Mouse (Mus musculus) monocyte, adult 2 months (primary cell): ENCODE data around the gene Mmp17.

Source experiments
- DNase-seq, 2 experiments: peaks; one replicate each; pipeline ENCODE4 v3.0.0; 2022; ENCODE audit warnings: low spot score in 2 of 2, low read depth in 1 of 2

The Mmp17 gene

DNA sequence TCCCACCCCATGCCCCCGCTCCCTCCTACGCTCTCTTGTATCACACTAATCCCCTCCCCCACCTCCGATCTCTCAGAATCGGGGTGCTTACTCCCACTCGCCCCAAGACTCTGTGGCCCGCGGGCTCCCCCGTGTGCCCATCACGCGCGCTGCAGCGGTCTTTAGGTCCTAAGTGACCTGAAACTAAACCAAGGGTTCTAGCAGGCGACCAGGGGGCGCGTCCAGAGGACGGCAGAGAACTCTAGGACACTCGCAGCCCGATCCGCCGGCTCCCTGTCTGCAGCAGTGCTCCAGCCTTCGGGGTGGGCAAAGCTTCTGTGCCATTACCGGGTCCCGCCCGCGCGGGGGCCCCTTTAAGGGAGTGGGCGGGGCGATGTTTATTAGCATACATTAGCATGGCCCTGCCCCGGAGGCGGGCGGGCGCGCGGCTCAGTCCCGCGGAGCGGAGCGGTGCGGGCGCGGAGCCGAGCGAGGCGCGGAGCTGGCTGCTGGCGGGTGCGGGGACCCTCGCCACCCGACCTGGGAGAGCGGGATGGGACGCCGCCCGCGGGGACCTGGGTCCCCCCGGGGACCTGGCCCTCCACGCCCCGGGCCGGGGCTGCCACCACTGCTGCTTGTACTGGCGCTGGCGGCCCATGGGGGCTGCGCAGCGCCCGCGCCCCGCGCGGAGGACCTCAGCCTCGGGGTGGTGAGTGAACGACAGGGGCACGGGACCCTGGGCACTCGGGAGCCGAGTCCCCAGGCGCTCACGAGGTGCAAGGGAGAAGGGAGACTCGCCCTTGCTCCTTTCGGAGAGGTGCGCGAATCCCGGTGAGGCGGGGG lies at the start of gene Mmp17:
Mmp17 (plus strand) TSS at position 409 of the 822 bp plus-strand sequence.
- peak; percentile 42 to 78 for DNase-seq

DNA sequence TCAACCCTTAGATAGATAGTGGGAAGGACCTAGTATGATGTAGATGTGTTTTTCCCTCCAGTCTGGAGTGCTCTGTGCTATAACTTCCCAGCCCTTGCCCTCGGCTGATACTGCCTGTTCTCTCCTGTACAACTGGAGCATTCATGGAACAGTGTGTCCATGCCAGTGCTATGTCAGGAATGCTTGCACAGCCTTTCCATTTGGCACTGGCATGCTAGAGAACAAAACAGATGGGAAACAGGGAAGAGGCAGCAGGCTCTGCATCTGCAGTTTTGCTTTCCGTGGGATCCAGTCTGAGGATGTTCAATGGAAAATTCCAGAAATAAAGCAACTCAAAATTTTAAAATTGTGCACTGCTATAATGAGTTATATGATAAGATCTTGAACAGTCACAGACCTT lies 49.5 kb upstream of the Mmp17 start:
- no peak for DNase-seq

DNA sequence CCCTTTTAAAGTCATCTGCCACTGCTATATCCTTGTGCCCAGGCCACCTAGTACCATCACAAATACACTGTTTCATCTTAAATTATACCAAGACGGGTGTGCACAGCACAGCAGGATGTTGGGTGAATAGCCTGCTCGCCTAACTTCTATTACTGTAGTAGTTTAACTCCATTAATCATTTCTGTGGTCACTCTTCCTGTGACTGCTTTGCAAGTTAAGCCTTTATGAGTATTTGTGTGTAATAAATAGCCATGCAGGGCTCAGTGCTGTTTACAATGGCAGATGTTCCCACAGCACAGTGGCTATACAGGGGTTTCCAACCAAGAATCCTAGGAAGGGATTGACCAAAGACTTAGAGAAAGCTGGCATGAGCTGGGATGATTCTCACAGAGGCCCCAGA lies 48.9 kb upstream of the Mmp17 start:
- no peak for DNase-seq

DNA sequence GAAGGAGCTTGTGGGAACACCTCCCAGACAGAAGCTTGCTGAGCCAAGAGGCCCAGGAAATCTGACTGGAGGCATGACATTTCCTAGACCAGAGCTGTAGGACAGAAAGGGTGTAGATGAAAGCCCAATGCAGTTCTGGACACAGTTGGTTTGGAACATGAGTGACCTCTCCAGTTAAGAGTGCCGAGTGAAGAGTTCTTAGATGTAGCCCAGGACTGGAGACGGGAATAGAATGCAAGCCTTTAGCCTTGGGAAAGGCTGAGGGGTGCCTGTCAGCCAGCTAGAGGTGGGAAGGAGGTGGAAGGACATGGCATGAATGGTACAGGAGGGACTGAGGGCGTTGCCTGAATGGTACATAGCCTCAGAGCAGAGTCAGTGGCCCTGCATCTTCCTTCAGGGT lies 48.5 kb upstream of the Mmp17 start:
- DNase-seq = no peak

DNA sequence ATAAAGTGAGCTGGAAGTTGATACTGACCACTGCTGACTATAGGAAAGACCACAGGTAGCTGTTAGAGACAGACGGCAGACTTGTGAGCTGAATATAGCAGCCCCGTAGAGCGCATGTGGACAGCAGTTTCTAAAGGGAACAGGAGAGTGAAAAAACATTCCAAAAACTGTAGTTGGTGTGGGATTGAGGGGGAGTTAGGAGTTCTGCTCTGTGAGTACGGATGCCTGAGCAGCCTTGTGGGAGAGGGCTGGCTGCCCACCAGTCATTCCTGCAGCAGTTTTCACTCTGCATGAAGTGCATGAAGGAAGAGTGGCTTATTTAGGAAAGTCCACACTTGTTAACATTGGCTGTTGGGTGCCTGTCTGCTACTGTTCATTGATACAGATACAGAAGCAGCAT lies 45.1 kb upstream of the Mmp17 start:
- DNase-seq = no peak

DNA sequence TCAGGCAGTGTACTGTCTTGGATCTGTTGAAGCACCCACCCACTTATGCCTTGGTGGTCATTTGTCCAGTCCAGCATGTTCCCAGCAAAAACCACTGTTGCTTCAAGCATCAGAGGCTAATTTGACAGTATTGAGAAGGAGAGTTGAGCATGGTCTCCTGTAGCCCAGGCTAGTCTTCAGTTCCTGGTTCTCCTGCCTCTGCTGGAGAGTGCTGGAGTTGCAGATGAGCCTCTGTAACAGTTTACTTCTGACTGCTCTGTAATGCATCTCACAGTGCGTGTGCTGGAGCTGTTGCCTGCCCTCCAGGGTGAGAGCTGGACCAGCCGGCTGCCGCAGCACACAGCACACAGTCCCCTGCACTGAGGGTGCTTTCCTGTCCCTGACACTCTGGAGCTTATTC lies 41.7 kb upstream of the Mmp17 start:
- no peak for DNase-seq

DNA sequence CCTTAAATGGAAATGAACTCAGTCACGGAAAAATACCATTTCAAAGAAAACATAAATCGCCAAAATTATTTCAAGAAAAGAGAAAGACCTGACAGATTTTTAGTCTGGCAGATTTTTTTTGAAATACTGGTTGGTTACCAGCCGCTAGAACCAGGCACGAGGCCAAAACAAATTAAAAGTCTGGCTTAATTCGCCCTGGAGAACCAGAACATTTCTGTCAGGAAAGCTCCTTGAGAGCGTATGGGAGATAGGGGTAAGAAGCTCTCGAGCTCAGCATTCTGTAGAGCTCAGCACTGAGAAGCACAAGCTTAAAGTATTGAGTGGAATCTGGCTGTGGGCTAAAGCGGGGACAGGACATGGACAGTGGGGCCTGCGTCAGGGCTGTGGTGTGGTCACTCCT lies 38.2 kb upstream of the Mmp17 start:
- DNase-seq = no peak

DNA sequence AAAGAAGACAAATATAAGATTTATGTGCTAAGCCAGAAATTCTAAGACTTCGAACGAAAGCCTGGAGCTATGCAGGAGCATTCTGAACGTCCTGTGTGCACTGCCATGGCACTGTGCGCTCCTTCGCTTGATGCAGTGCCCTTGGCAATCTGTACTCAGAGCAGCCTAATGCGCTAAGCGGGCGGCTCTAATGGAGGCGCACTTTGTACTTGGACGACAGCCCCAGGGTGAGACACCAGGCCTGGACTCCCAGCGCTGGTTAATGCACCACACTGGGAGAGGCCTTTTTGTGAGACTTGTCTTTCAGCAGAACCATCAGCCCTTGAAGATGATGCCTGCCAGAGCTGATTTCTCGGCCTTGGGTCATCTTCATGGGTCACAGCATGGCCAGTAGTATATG lies 34.3 kb upstream of the Mmp17 start:
- DNase-seq = no peak

DNA sequence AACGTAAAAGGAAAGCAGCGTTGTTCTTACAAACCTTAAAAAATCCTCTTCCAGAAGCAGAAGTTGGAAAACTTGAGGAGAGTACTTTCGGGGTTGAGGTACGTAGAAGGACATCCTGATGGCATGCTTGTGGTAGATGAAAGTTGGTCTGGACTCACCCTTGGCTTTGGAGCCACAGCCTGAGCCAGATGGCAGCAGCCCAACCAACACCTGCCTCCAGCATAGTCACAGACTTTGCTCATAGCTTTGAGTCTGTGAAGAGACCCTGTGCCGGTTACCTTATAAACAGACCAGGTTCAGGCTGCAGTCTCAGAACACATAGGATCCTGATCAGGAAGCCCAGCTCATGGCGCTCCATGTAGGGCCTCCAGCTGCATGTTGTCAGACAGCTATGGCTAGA lies 33.2 kb upstream of the Mmp17 start:
- no peak for DNase-seq

DNA sequence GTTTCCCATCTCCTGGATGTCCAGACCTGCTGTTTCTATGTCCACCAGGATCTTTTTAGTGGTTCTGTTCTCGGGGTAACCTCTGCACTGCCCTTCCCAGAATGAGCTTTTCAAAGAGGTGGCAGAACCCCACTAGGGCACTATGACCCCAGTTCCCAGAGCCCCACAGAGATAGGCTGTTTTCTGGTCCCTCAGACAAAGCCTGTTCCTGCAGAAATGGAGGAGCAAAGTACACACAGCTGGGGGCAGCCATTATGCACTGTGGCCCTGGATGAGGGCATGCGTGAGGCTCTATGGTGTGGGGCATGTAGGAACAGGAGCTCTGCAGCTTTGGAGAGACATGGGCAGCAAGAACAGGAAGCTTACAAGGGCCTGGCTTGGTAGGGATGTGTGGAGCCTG lies 32.0 kb upstream of the Mmp17 start:
- no peak for DNase-seq

DNA sequence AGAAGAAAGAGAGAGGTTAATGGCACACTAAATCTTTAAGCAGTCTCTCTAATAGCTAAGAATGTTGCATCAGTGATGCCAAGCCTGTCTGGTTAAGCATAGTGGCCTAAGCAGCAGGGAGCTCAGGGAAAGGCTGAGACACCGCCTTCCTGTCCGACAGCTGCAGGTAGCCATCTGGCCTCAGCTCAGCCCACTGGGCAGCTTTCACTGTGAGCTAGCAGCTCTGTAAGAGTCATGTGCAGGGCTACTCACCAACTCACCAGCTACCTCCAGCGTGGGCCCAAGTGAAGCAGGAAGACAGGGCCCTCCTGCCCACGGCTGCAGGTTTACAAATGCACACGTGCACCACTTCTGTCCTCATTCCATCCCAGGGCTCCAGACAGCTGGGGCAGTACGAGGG lies 30.3 kb upstream of the Mmp17 start:
- no peak for DNase-seq

DNA sequence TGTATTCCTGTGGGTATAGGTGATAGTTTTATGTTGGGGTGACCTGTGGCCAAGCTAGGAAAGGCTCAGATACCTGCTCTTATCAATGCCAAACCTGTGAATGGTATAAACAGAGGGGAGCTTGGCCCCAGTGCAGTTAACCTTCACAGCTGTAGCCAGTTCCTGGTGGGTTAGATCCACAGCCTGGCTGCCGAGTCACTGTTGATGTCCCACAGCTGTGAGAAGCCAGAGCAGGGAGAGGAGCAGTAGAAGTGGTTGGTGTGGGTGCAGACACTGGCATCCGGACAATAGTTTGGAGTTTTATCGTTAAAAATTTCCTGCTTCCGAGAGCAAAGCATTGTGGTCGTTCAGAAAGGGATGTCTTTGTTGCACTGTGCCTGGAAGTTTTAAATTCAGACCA lies 25.4 kb upstream of the Mmp17 start:
- DNase-seq = no peak

DNA sequence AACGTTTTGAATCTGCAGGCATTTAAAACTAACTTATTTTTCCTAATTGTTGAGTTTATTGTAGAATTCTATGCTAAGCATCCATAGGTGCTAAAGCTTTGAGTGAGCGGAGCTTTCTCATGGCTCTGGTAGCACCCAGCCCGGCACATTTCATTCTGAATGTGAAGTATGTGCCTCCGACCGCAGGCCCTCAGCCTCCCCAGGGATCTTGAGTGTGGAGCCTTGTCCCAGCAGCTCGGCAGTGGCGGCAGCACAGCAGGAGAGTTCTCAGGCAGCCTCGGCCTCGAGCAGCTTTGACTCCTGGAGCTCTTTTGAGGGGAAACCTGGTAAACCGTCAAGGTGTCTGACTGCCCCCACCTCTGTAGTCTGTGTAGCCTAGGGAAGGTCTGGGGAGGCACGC lies 24.7 kb upstream of the Mmp17 start:
- DNase-seq = no peak

DNA sequence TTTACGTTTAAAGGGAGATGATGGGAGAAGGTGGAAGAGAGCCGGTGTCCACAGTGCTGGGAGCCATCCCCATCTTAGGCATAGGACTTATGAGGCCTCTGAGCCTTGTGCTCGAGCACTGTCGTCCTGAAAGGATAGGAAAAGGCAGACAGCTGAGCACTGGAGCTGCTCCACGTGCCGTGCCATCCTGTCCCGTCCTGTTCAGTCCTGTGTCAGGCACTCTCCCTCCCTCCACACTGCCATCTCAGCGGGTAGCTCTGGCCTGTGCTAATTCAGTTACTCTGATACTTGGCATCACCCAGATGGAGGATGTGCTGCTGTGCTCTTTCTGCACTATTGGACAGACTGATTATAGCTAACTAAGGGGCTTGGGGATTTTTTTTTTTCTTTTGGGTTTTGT lies 21.6 kb upstream of the Mmp17 start:
- no peak for DNase-seq

DNA sequence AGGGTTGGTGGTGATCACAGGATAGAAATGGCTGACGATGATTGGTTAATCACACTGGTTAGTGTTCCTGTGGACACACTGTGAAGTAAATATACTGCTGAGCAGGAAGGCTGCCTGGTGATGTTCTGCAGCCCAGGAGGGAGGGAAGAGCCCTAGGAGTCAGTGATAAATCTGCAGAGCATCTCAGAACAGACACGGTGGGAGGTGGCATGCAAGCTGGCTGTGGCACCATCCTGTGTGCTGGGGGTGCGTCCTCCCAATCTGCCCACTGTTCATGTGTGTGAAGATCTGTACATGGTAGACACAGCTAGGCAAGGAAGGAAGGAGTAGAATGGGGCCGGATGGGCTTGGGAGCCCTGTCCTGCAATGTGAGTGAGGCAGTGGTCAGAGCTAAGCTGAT lies 15.4 kb upstream of the Mmp17 start:
- no peak for DNase-seq

DNA sequence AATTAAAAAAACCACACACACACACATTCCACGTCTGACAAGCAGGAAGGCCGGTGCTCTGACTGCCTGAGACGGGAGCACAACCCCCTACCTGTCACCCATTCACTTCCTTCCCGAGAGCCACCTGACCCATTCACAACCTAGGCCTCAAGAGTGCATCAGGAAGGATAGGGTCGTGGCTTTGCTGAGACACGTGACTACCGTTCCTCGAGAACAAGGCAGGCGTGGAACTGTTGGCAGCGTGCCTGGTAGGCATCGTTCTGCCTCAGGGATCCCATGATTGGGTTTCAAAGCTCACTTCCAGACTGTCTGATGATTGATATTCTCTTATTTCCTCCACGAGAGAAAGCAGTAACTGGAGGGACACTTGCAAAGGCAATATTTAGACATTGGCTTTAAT lies 5.8 kb upstream of the Mmp17 start:
- no peak for DNase-seq

DNA sequence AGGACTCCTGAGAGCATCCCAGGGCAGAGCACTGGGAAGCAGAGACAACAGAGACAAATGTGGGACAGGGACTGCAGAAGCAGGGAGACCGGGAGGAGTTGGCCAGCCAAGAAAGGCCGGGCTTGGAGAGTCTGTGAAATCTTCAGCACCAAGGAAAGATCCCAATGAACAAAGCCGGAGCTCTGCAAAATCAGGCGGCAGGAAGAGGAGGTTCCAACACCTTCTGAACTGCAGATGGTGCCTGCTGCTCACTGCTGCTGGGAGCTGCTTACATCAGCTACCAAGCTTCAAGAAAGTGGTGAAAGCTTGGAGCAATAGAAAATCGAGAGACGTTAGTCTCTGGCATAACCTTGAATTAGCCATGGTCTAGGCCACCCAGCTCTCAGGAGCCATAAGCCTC lies 3.9 kb upstream of the Mmp17 start:
- no peak for DNase-seq

DNA sequence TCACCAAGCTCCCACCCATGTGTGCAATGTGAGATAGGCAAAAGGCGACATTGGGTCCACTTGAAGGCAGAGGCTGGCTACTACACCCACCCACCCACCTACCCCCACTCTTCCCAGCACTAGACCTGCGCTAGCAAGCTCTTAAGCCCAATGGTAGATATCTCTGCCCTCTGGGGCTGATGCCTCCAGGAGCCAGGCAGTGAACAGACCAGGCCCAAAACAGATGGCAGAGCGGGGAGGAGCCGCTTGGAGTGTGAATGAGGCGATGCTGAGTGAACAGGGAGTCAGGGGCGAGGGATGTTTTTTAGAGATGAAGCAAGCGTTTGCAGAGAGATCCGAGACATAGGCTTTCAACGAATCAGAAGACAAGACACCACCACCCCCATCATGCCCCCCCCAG lies 3.4 kb upstream of the Mmp17 start:
- DNase-seq = no peak

DNA sequence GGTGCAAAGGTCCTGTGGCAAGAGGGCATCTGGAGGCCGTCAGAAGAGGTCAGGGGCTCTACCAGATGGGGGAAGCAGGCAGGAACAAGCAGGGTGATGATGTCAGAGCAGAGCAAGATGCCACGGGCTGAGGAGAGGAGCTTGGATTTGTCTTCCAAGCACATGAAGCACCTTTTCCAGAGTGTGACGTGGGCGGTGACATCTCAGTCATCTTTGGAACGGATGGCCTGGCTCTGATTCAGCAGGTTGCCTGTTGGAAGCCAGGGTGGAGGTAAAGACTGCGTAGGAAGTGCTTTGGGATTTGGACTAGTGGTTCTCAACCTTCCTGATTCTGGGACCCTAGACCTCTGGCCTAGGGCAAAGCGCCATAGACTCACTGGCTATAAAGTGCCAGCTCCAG lies 3.0 kb upstream of the Mmp17 start:
- DNase-seq = no peak

DNA sequence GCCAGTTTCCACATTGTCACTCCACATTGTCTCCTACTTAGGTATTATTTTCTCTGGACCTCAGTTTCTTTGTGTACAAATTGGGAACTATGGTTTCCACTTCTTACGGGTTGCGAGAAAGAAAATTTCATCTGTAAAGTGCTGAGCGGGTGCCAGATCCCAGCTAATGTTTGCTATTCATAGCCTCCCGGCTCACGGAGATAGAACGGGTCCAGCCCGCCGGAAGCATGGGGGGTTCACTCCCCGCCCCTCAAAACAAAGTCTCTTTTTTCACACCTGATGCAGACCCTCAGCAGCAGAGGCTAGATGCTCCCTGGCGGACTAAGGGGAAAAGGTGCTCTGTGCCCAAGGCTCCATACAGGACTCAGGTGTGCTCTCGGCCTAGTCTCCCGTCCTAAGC lies 638 bp upstream of the Mmp17 start:
- DNase-seq = no peak

DNA sequence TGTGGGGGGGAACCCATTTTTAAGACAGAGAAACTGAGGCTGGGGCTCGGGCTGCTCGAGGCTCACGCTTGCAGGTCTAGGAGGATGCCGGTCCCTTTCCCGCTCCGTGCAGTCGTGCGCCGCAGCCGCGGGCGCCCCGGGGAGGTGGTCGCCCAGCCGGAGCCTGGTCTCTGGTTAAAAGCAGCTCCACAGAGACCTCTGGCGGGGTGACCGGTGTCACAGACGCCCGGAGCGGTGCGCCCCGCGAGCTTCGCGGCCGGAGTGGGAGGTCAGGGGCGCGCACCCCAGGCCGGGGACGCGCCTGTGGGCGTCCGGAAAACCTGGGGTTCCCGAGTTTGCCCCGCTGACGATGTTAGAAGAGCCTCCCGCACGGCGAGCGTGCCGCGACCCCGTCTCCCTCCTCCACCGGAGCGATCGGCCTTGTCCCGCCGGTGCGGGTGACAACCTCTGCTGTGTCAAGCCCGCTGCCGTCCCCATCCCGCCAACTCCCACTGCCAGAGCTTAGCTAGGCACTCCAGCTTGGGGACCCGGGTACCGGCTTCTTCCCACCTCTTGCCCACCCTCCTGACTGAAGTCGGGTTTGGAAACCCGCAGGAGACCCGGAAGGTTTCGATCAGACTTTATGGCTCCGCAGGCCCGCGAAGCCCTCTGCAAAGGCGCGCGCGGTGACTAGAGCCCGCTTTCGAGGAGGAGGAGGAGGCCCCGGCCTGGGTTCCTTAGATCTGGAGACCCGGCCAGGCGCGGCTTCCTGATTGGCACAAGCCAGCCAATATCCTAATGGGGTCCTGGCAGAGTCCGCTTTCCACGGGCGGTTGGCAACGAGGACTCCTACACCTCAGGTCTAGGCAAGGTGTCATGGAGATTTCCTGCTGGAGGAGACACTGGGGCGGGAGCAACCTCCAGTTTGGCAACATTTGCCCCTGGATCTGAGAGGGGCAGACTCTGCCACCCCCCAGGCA lies 893 bp downstream of the Mmp17 start:
- DNase-seq = no peak

DNA sequence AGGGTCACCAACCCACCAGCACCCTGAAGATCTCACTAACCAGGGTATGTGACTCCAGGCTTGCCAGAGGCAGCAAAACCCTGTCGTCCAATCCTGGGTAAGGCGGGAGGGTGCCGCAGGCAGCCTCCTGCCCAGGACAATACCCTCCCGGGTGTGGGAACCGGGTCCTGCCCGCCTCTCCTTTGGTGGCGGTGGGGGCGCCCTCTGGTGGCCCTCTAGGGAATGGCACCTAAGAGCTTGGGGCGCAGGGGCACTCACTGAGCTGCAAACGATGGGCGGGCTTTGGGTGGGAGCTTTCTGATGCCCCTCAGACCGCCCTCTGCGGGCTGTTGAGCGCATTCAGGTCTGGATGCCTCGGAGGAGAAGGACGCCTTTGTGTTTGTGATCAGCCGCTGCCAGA lies 2.0 kb downstream of the Mmp17 start:
- peak; percentile 32 to 76 for DNase-seq
